Mouse (Mus musculus) midbrain, embryonic 12.5 days (tissue): ENCODE measurements around the gene Fam169b. TPM values are rescaled to one million over a fixed set of nuclear protein-coding genes. Genes with fewer than 3 reads are reported as not detected.
"Not testable (repeated sequence)": the region's sequence is repeated elsewhere in the genome, so short reads cannot be mapped to it uniquely, and the experiment has no call there.

Experiments
- ATAC-seq: fragments of 200-750 bp; cut with Nextera tagmentation; 2 replicates; pipeline ENCODE4 v1.8.0; 2017; ENCODE audit warnings: low read depth, moderate TSS enrichment, moderate library complexity; ENCODE audit not compliant: low FRiP score
- H3K27ac ChIP-seq: fragments of 300-500 bp; sonication (generic); replicated peaks from 2 replicates; pipeline ENCODE4 v1.5.1; 2016; ENCODE audit warnings: mild to moderate bottlenecking
- H3K27me3 ChIP-seq: fragments of 300-500 bp; sonication (generic); 2 replicates; pipeline ENCODE4 v1.6.1; 2016; ENCODE audit warnings: mild to moderate bottlenecking
- H3K36me3 ChIP-seq: fragments of 300-500 bp; sonication (generic); 2 replicates; pipeline ENCODE4 v1.6.1; 2016
- H3K4me1 ChIP-seq: fragments of 300-500 bp; sonication (generic); 2 replicates; pipeline ENCODE4 v1.6.1; 2016
- H3K4me2 ChIP-seq: fragments of 300-500 bp; sonication (generic); replicated peaks from 2 replicates; pipeline ENCODE4 v1.6.1; 2016; ENCODE audit warnings: mild to moderate bottlenecking, moderate library complexity
- H3K4me3 ChIP-seq: fragments of 300-500 bp; sonication (generic); 2 replicates; pipeline ENCODE4 v1.5.1; 2016; ENCODE audit warnings: mild to moderate bottlenecking
- H3K9ac ChIP-seq: fragments of 300-500 bp; sonication (generic); replicated peaks from 2 replicates; pipeline ENCODE4 v1.6.1; 2016; ENCODE audit warnings: mild to moderate bottlenecking, moderate library complexity
- H3K9me3 ChIP-seq: fragments of 300-500 bp; sonication (generic); 2 replicates; pipeline ENCODE4 v1.6.1; 2016; ENCODE audit warnings: mild to moderate bottlenecking
- WGBS: fragments of 180-500 bp; shearing (Covaris S2); methylation state at CpG from one replicate; pipeline ENCODE4 v1.1.7; 2016; 5-methylcytosine and 5-hydroxymethylcytosine counted together
- polyA plus RNA-seq: library from polyadenylated mRNA; unstranded; fragments of >200 nt; fragmentation: Nextera tagmentation; extraction: Ambion mirVana; gene quantifications from 2 replicates; pipeline ENCODE4 v1.2.1, GENCODE M21; 2016

The Fam169b gene
- polyA plus RNA-seq, 1 experiment from 2014 or later, result 0.17 TPM

GRCm38 (mm10) chr7:68278908-68279307, 5.3 kb downstream of the Fam169b start:
- WGBS, result 76% methylated on average over 6 of the region's 6 CpGs
- ATAC-seq, result no peak
- peaks cover 9% of the 10 kb centered on the region for H3K4me1 ChIP-seq
- no peak overlapping the region for H3K9ac ChIP-seq
- H3K4me2 ChIP-seq, result no peak overlapping the region
- no peaks in the 10 kb centered on the region for H3K36me3 ChIP-seq
- H3K27me3 ChIP-seq, result peaks cover 30% of the 10 kb centered on the region
- H3K27ac ChIP-seq, result no peak overlapping the region
- H3K4me3 ChIP-seq, result no peak overlapping the region
- H3K9me3 ChIP-seq, result no peaks in the 10 kb centered on the region

- WGBS, result 85% methylated on average over 7 of the region's 7 CpGs
- ATAC-seq, result no peak
- Histone ChIP-seq H3K4me1 (peaks cover 9% of the 10 kb centered on the region), H3K4me2 (no peak overlapping the region), H3K36me3 (no peaks in the 10 kb centered on the region), H3K9ac (no peak overlapping the region), H3K9me3 (no peaks in the 10 kb centered on the region), H3K27me3 (peaks cover 27% of the 10 kb centered on the region), H3K27ac (no peak overlapping the region), H3K4me3 (no peak overlapping the region)
Observed at GRCm38 (mm10) chr7:68279481-68279880, 5.8 kb downstream of the Fam169b start.

- Histone ChIP-seq H3K27ac (no peak overlapping the region), H3K9ac (no peak overlapping the region), H3K4me1 (peaks cover 9% of the 10 kb centered on the region), H3K4me3 (no peak overlapping the region), H3K9me3 (no peaks in the 10 kb centered on the region), H3K4me2 (no peak overlapping the region), H3K27me3 (peaks cover 27% of the 10 kb centered on the region), H3K36me3 (no peaks in the 10 kb centered on the region)
- WGBS, result 96% methylated on average over 19 of the region's 19 CpGs
- no peak for ATAC-seq
Observed at GRCm38 (mm10) chr7:68280352-68280869, 6.8 kb downstream of the Fam169b start.

- Histone ChIP-seq H3K36me3 (no peaks in the 10 kb centered on the region), H3K9me3 (no peaks in the 10 kb centered on the region), H3K27me3 (peaks cover 20% of the 10 kb centered on the region), H3K27ac (no peak overlapping the region), H3K4me2 (no peak overlapping the region), H3K9ac (no peak overlapping the region), H3K4me1 (peaks cover 2% of the 10 kb centered on the region), H3K4me3 (no peak overlapping the region)
- WGBS, result 79% methylated on average over 5 of the region's 5 CpGs
- no peak for ATAC-seq
Observed at GRCm38 (mm10) chr7:68281341-68281740, 7.7 kb downstream of the Fam169b start.

GRCm38 (mm10) chr7:68282304-68283132, 8.9 kb downstream of the Fam169b start:
- Histone ChIP-seq H3K4me3 (no peak overlapping the region), H3K4me1 (no peaks in the 10 kb centered on the region), H3K27me3 (peaks cover 12% of the 10 kb centered on the region; the same call in 1 of the 2 replicates), H3K9ac (no peak overlapping the region), H3K9me3 (no peaks in the 10 kb centered on the region), H3K36me3 (no peaks in the 10 kb centered on the region), H3K27ac (no peak overlapping the region), H3K4me2 (no peak overlapping the region)
- ATAC-seq, result no peak
- 88% methylated on average over 22 of the region's 22 CpGs for WGBS

- not testable (repeated sequence) for ATAC-seq, H3K27ac ChIP-seq, H3K4me2 ChIP-seq, H3K36me3 ChIP-seq, H3K9me3 ChIP-seq, H3K27me3 ChIP-seq, H3K4me1 ChIP-seq, H3K9ac ChIP-seq, H3K4me3 ChIP-seq
- WGBS, result 81% methylated on average over 4 of the region's 4 CpGs
Observed at GRCm38 (mm10) chr7:68283133-68283520, 9.5 kb downstream of the Fam169b start.

- ATAC-seq, result no peak
- Histone ChIP-seq H3K9me3 (no peaks in the 10 kb centered on the region), H3K27ac (no peak overlapping the region), H3K36me3 (no peaks in the 10 kb centered on the region), H3K9ac (no peak overlapping the region), H3K4me2 (no peak overlapping the region), H3K27me3 (peaks cover 4% of the 10 kb centered on the region; the same call in 1 of the 2 replicates), H3K4me3 (no peak overlapping the region), H3K4me1 (no peaks in the 10 kb centered on the region)
- WGBS, result 92% methylated on average over 7 of the region's 7 CpGs
Observed at GRCm38 (mm10) chr7:68283776-68284175, 10.1 kb downstream of the Fam169b start.

- ATAC-seq, result no peak
Observed at GRCm38 (mm10) chr7:68285851-68286298, 12.2 kb downstream of the Fam169b start.

GRCm38 (mm10) chr7:68286526-68287481, 13.2 kb downstream of the Fam169b start:
- H3K4me1 ChIP-seq, result no peaks in the 10 kb centered on the region
- ATAC-seq, result no peak
- no peaks in the 10 kb centered on the region for H3K9me3 ChIP-seq
- no peak overlapping the region for H3K4me3 ChIP-seq
- H3K27me3 ChIP-seq, result no peaks in the 10 kb centered on the region
- no peak overlapping the region for H3K4me2 ChIP-seq
- 93% methylated on average over 24 of the region's 24 CpGs for WGBS
- no peak overlapping the region for H3K27ac ChIP-seq
- H3K36me3 ChIP-seq, result no peaks in the 10 kb centered on the region
- H3K9ac ChIP-seq, result no peak overlapping the region

More at GRCm38 (mm10) chr7:68285851-68286298, 12.2 kb downstream of the Fam169b start:
- H3K4me3 ChIP-seq, result no peak overlapping the region
- H3K4me1 ChIP-seq, result no peaks in the 10 kb centered on the region
- no peak overlapping the region for H3K4me2 ChIP-seq
- no peaks in the 10 kb centered on the region for H3K27me3 ChIP-seq
- no peak overlapping the region for H3K27ac ChIP-seq
- 86% methylated on average over 8 of the region's 8 CpGs for WGBS
- H3K9me3 ChIP-seq, result no peaks in the 10 kb centered on the region
- no peak overlapping the region for H3K9ac ChIP-seq
- H3K36me3 ChIP-seq, result no peaks in the 10 kb centered on the region

- Histone ChIP-seq H3K4me3 (no peak overlapping the region), H3K4me2 (no peak overlapping the region), H3K27ac (no peak overlapping the region), H3K9me3 (no peaks in the 10 kb centered on the region), H3K4me1 (no peaks in the 10 kb centered on the region), H3K9ac (no peak overlapping the region), H3K27me3 (no peaks in the 10 kb centered on the region), H3K36me3 (no peaks in the 10 kb centered on the region)
- no peak for ATAC-seq
- WGBS, result 84% methylated on average over 2 of the region's 2 CpGs
Observed at GRCm38 (mm10) chr7:68287582-68287981, 13.9 kb downstream of the Fam169b start.

GRCm38 (mm10) chr7:68288000-68288399, 14.4 kb downstream of the Fam169b start:
- not testable (repeated sequence) for H3K4me3 ChIP-seq, H3K9me3 ChIP-seq, H3K4me2 ChIP-seq, H3K36me3 ChIP-seq, H3K4me1 ChIP-seq, H3K9ac ChIP-seq, H3K27ac ChIP-seq, H3K27me3 ChIP-seq, ATAC-seq
- WGBS, result 89% methylated on average over 4 of the region's 4 CpGs

- WGBS, result 90% methylated on average over 8 of the region's 8 CpGs
- Histone ChIP-seq H3K9ac (no peak overlapping the region), H3K9me3 (no peaks in the 10 kb centered on the region), H3K27ac (no peak overlapping the region), H3K4me3 (no peak overlapping the region), H3K4me2 (no peak overlapping the region), H3K27me3 (no peaks in the 10 kb centered on the region), H3K36me3 (no peaks in the 10 kb centered on the region), H3K4me1 (no peaks in the 10 kb centered on the region)
- no peak for ATAC-seq
Observed at GRCm38 (mm10) chr7:68289081-68289480, 15.4 kb downstream of the Fam169b start.
